Mouse (Mus musculus): ENCODE results near the gene Gm37240.

The Gm37240 gene

GRCm38 (mm10) chr3:85398483-85398835 lies 488.9 kb downstream of the Gm37240 start:
- no peak for DNase-seq (ENCODE audit: low spot score in 2 of 2)

GRCm38 (mm10) chr3:85397816-85398482 lies 489.4 kb downstream of the Gm37240 start:
- DNase-seq (ENCODE audit: low spot score in 2 of 2) = no peak

GRCm38 (mm10) chr3:85393395-85393794 lies 493.9 kb downstream of the Gm37240 start:
- DNase-seq (ENCODE audit: low spot score in 2 of 2) = no peak

- DNase-seq (ENCODE audit: low spot score in 2 of 2) = no peak
Measured at GRCm38 (mm10) chr3:85391756-85392155, 495.6 kb downstream of the Gm37240 start.

- no peak for DNase-seq (ENCODE audit: low spot score in 2 of 2)
Measured at GRCm38 (mm10) chr3:85391111-85391510, 496.2 kb downstream of the Gm37240 start.

GRCm38 (mm10) chr3:85385371-85385770 lies 501.9 kb downstream of the Gm37240 start:
- no peak for DNase-seq (ENCODE audit: low spot score in 2 of 2)

GRCm38 (mm10) chr3:85383330-85383729 lies 504.0 kb downstream of the Gm37240 start:
- no peak for DNase-seq (ENCODE audit: low spot score in 2 of 2)

- no peak for DNase-seq (ENCODE audit: low spot score in 2 of 2)
Measured at GRCm38 (mm10) chr3:85378703-85379395, 508.5 kb downstream of the Gm37240 start.

- DNase-seq (ENCODE audit: low spot score in 2 of 2) = no peak
Measured at GRCm38 (mm10) chr3:85377946-85378702, 509.2 kb downstream of the Gm37240 start.

- no peak for DNase-seq (ENCODE audit: low spot score in 2 of 2)
Measured at GRCm38 (mm10) chr3:85377505-85377904, 509.8 kb downstream of the Gm37240 start.

GRCm38 (mm10) chr3:85376541-85376940 lies 510.8 kb downstream of the Gm37240 start:
- no peak for DNase-seq (ENCODE audit: low spot score in 2 of 2)

- no peak for DNase-seq (ENCODE audit: low spot score in 2 of 2)
Measured at GRCm38 (mm10) chr3:85373039-85373438, 514.3 kb downstream of the Gm37240 start.

- DNase-seq (ENCODE audit: low spot score in 2 of 2) = no peak
Measured at GRCm38 (mm10) chr3:85369847-85370246, 517.5 kb downstream of the Gm37240 start.

- DNase-seq (ENCODE audit: low spot score in 2 of 2) = no peak
Measured at GRCm38 (mm10) chr3:85369157-85369556, 518.2 kb downstream of the Gm37240 start.

GRCm38 (mm10) chr3:85368354-85369120 lies 518.8 kb downstream of the Gm37240 start:
- DNase-seq (ENCODE audit: low spot score in 2 of 2) = no peak

GRCm38 (mm10) chr3:85364591-85365343 lies 522.6 kb downstream of the Gm37240 start:
- DNase-seq (ENCODE audit: low spot score in 2 of 2) = no peak

GRCm38 (mm10) chr3:85362883-85363282 lies 524.4 kb downstream of the Gm37240 start:
- no peak for DNase-seq (ENCODE audit: low spot score in 2 of 2)

GRCm38 (mm10) chr3:85356373-85356772 lies 530.9 kb downstream of the Gm37240 start:
- DNase-seq (ENCODE audit: low spot score in 2 of 2) = no peak

- DNase-seq (ENCODE audit: low spot score in 2 of 2) = no peak
Measured at GRCm38 (mm10) chr3:85348021-85348420, 539.3 kb downstream of the Gm37240 start.

- no peak for DNase-seq (ENCODE audit: low spot score in 2 of 2)
Measured at GRCm38 (mm10) chr3:85341103-85341860, 546.0 kb downstream of the Gm37240 start.
